Mouse (Mus musculus) midbrain, embryonic 16.5 days (tissue): ENCODE measurements at regions not wholly inside any gene's neighbourhood (a gene's known extent, or its start where the extent isn't known, plus 50 kb on each side); places are given as distances from the start of the nearest gene placed in this dataset.

Experiments
- ATAC-seq: fragments of 200-750 bp; cut with Nextera tagmentation; 2 replicates; pipeline ENCODE4 v1.8.0; 2017; ENCODE audit warnings: moderate TSS enrichment
- H3K27ac ChIP-seq: fragments of 300-500 bp; sonication (generic); 2 replicates; pipeline ENCODE4 v1.5.1; 2014; ENCODE audit warnings: mild to moderate bottlenecking, low read length, mixed read lengths
- H3K27me3 ChIP-seq: fragments of 300-500 bp; sonication (generic); 2 replicates; pipeline ENCODE4 v1.6.1; 2014; ENCODE audit warnings: low read depth, low read length, mixed read lengths; ENCODE audit not compliant: control insufficient read depth, insufficient read depth
- H3K36me3 ChIP-seq: fragments of 300-500 bp; sonication (generic); 2 replicates; pipeline ENCODE4 v1.6.1; 2014; ENCODE audit warnings: mild to moderate bottlenecking, low read length, moderate library complexity, mixed read lengths; ENCODE audit not compliant: control insufficient read depth, insufficient read depth
- H3K4me1 ChIP-seq: fragments of 300-500 bp; sonication (generic); 2 replicates; pipeline ENCODE4 v1.6.1; 2014; ENCODE audit warnings: mild to moderate bottlenecking, low read length, mixed read lengths; ENCODE audit not compliant: control insufficient read depth, insufficient read depth
- H3K4me2 ChIP-seq: fragments of 300-500 bp; sonication (generic); 2 replicates; pipeline ENCODE4 v1.6.1; 2014; ENCODE audit warnings: mild to moderate bottlenecking, low read length, mixed read lengths
- H3K4me3 ChIP-seq: fragments of 300-500 bp; sonication (generic); 2 replicates; pipeline ENCODE4 v1.5.1; 2014; ENCODE audit warnings: low read depth, mild to moderate bottlenecking, low read length, moderate library complexity, mixed read lengths
- H3K9ac ChIP-seq: fragments of 300-500 bp; sonication (generic); 2 replicates; pipeline ENCODE4 v1.6.1; 2014; ENCODE audit warnings: low read depth, low read length, mixed read lengths
- H3K9me3 ChIP-seq: fragments of 300-500 bp; sonication (generic); replicated peaks from 2 replicates; pipeline ENCODE4 v1.6.1; 2014; ENCODE audit warnings: mild to moderate bottlenecking, low read length, mixed read lengths; ENCODE audit not compliant: control insufficient read depth, poor library complexity, severe bottlenecking
- WGBS: fragments of 180-500 bp; shearing (Covaris S2); extraction: QIAGEN DNeasy Blood & Tissue Kit; methylation state at CpG from one replicate; pipeline ENCODE4 v1.1.7; 2014; 5-methylcytosine and 5-hydroxymethylcytosine counted together

DNA sequence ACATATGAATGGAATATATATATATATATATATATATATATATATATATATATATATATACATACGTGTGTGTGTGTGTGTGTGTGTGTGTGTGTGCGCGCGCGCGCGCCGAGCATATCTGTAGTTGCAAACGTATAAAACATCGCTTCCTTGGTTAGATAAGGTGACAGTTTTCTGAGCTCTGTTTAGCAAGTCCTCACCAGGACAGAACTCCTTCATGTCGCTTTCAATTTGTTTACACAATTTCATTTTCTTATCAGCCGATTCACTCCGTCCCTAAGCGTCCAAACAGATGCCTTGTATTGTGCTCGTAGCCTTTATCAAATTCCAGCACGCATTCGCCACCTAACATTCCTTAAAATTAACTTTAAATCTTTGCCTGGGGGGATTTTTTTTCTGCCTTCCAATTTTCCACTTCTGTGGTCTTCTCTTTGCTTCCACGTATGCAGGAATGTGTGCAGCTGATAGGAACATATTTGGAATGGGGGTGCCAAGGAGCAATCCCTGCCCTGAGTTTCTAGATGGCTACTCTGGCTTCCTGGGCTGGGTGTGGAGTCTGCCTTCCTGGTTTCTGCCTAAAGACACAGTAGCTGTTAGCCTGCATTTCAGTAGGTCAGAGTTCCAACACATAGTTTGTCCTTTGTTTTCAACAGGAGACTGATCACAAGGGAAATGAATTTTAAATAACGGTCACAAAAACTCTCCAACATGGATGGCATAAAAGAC lies 575.7 kb downstream of the Robo2 start:
- 86% methylated on average over 19 of the region's 19 CpGs for WGBS
- Histone ChIP-seq H3K27ac (no peak overlapping the region), H3K36me3 (no peaks in the 10 kb centered on the region), H3K4me2 (no peak overlapping the region), H3K4me3 (no peak overlapping the region), H3K9me3 (no peaks in the 10 kb centered on the region), H3K4me1 (no peaks in the 10 kb centered on the region), H3K27me3 (no peaks in the 10 kb centered on the region), H3K9ac (no peak overlapping the region)
- ATAC-seq = no peak

DNA sequence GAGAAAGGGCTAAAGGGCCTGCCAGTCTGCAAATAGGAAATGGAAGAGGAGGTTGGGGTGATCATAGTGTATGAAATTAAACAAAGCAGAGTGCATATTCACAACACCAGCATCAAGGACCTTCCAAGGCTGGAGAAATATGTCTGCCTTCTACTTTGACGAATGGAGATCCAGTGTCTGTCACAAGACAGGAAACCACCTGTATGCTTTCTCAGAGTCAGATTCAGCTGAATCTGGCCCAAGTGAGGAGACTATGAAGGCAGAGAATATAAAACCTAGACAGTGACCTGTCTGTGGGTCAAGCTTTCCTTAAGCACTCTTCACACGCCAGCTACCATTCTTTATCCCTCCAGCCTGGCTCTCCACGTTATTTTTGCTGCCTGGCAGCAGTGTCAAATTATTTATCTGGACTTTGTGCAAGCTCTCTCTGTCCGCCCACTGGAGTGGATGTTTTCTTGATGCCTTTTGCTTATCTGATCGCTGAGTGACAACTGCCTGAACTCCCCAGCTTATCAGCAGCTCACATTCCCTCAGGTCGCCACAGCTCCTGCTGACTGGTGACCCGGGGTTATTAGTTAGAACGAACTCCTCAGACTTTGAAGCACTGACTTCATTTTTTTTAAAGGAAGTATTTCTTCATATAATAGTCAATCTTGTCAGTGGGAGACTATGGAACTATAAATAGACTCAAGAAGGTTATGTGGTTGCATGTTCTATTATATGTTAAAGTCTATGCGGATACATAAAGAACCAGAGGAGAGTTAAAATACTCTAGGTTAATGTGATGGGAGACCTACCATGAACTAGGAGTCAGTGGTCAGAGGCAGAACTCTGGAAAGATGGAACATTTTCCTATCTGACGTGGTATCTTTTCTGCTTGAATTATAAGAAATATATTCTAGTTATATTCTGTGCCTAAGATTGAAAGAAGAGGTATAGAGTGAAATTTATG lies 590.0 kb downstream of the Robo2 start:
- Histone ChIP-seq H3K4me2 (no peak overlapping the region), H3K4me1 (no peaks in the 10 kb centered on the region), H3K9ac (no peak overlapping the region), H3K27me3 (no peaks in the 10 kb centered on the region), H3K9me3 (no peaks in the 10 kb centered on the region), H3K27ac (no peak overlapping the region), H3K36me3 (no peaks in the 10 kb centered on the region), H3K4me3 (no peak overlapping the region)
- ATAC-seq = no peak
- WGBS = 72% methylated on average over 10 of the region's 10 CpGs

DNA sequence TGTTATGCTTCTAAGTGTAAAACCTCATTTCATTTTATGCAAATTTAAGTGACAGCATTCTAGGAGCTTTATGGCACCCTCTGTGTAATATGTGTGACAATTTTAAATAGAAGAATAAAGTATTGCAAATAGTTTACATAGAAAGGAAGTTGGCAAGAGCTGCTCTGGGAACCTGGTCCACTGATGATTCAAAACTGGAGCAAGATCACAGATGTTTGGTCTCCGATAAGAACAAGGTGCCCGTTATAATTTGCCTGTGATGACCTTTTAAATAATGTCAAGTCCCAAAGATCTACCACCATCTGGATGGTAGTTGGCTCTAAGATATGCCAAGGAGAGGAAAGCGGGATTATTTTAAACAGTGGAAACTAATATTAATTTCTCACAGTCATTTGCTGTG lies 607.1 kb downstream of the Robo2 start:
- Histone ChIP-seq H3K4me2 (no peak overlapping the region), H3K4me1 (no peaks in the 10 kb centered on the region), H3K27me3 (no peaks in the 10 kb centered on the region), H3K4me3 (no peak overlapping the region), H3K9me3 (no peaks in the 10 kb centered on the region), H3K9ac (no peak overlapping the region), H3K36me3 (no peaks in the 10 kb centered on the region), H3K27ac (no peak overlapping the region)
- WGBS = 89% methylated on average over 3 of the region's 3 CpGs
- no peak for ATAC-seq

DNA sequence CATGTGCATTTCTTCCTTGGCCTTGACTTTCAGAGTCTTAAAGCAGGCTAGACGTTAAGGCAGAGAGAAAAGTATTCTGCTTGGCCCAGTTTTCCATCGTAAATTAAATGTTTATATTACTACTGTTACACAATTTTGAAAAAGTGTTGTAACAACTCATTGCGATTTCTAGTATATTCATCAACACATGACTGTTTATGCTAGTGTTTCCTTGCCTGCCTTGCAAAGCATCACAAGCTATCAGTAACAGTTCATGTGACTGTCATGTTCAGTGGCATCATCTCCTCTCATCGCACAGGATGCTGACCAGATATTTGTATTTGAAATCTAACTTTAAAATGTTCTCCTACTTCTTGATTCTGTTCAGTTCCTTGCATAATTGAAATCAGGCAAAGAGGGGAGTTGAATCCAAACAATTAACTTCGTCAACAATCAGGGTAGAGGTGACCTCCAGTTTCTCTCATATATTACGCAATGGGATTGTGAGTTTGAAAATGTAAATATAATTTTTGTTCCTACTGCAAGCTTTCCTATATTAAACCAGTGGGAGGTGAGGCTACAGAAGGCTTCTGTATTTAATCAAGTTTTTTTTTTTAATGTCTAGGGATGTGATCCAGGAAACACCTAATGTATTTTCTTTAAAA lies 615.0 kb downstream of the Robo2 start:
- no peaks in the 10 kb centered on the region for H3K4me1 ChIP-seq
- WGBS = 93% methylated on average over 6 of the region's 6 CpGs
- no peak overlapping the region for H3K4me2 ChIP-seq
- no peaks in the 10 kb centered on the region for H3K9me3 ChIP-seq
- no peaks in the 10 kb centered on the region for H3K27me3 ChIP-seq
- ATAC-seq = no peak
- H3K4me3 ChIP-seq = no peak overlapping the region
- H3K9ac ChIP-seq = no peak overlapping the region
- H3K27ac ChIP-seq = no peak overlapping the region
- no peaks in the 10 kb centered on the region for H3K36me3 ChIP-seq

- H3K9ac ChIP-seq = no peak overlapping the region
- no peaks in the 10 kb centered on the region for H3K27me3 ChIP-seq
- no peak for ATAC-seq
- no peaks in the 10 kb centered on the region for H3K4me1 ChIP-seq
- no peak overlapping the region for H3K27ac ChIP-seq
- H3K36me3 ChIP-seq = no peaks in the 10 kb centered on the region
- WGBS = 70% methylated on average over 2 of the region's 2 CpGs
- no peaks in the 10 kb centered on the region for H3K9me3 ChIP-seq
- H3K4me3 ChIP-seq = no peak overlapping the region
- no peak overlapping the region for H3K4me2 ChIP-seq
Measured at GRCm38 (mm10) chr16:73785074-73785438, 626.6 kb downstream of the Robo2 start.

- no peaks in the 10 kb centered on the region for H3K27me3 ChIP-seq
- H3K27ac ChIP-seq = no peak overlapping the region
- ATAC-seq = no peak
- H3K36me3 ChIP-seq = no peaks in the 10 kb centered on the region
- H3K9ac ChIP-seq = no peak overlapping the region
- no peaks in the 10 kb centered on the region for H3K9me3 ChIP-seq
- H3K4me1 ChIP-seq = no peaks in the 10 kb centered on the region
- H3K4me2 ChIP-seq = no peak overlapping the region
- H3K4me3 ChIP-seq = no peak overlapping the region
- WGBS = 78% methylated on average over 10 of the region's 10 CpGs
Measured at GRCm38 (mm10) chr16:73784296-73785073, 627.1 kb downstream of the Robo2 start.

DNA sequence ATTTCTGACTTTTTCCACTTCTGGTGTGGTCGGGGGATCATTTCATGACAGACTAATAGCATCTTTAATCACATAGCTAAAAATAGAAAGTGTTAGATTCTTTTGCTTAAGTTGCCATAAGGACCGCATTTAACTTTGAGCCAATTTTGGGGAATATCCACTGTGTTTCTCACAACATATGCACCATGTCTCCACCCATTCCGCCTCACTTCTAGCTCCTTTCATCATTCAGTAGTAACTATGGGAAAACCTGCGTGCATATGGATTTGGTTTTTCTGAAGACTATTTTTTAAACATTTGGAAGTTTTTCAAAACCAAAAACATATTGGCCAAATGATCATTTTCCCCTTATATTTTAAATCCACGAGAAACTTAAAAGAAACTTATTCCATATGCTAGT lies 639.2 kb downstream of the Robo2 start:
- H3K9me3 ChIP-seq = no peaks in the 10 kb centered on the region
- WGBS = 91% methylated on average over 5 of the region's 5 CpGs
- H3K36me3 ChIP-seq = no peaks in the 10 kb centered on the region

DNA sequence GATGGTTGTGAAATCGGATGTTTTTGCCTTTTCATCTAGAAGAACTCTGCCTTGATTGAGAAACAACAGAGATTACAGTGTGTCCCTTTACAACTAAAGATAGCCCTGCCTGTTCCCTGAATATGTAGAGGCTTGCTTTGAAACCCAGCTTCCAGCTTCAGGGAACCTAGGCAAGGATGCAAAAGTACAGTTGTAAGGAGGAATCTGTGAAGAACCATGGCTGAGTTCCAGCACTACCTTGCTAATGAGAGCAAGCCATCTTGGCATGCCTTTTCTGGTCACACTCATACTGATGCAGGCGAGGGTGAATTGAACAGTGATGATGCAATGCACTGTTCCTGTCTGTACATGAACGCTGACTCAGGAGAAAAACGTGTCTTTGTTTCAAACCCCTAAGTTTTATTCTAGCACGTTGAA lies 641.2 kb downstream of the Robo2 start:
- H3K9ac ChIP-seq = no peak overlapping the region
- H3K36me3 ChIP-seq = no peaks in the 10 kb centered on the region
- WGBS = 80% methylated on average over 5 of the region's 5 CpGs
- no peak overlapping the region for H3K4me2 ChIP-seq
- ATAC-seq = no peak
- H3K27ac ChIP-seq = no peak overlapping the region
- no peaks in the 10 kb centered on the region for H3K4me1 ChIP-seq
- no peaks in the 10 kb centered on the region for H3K9me3 ChIP-seq
- H3K27me3 ChIP-seq = no peaks in the 10 kb centered on the region
- no peak overlapping the region for H3K4me3 ChIP-seq

More for the DNA sequence above, 639.2 kb downstream of the Robo2 start:
- Histone ChIP-seq H3K9ac (no peak overlapping the region), H3K27me3 (no peaks in the 10 kb centered on the region), H3K4me3 (no peak overlapping the region), H3K4me1 (no peaks in the 10 kb centered on the region), H3K27ac (no peak overlapping the region), H3K4me2 (no peak overlapping the region)
- no peak for ATAC-seq
